Mouse (Mus musculus) lung, postnatal 0 days (tissue): ENCODE results near the gene Ppp2r5d. TPM values are rescaled to one million over a fixed set of nuclear protein-coding genes. Genes with fewer than 3 reads are reported as not detected.

Source experiments
- ATAC-seq: fragments of 200-750 bp; cut with Nextera tagmentation; 2 replicates; pipeline ENCODE4 v1.8.0; 2017; ENCODE audit warnings: moderate library complexity
- DNase-seq: peaks from one replicate; pipeline ENCODE4 v3.0.0-alpha.2; 2016; ENCODE audit warnings: low spot score
- H3K27ac ChIP-seq: fragments of 300-500 bp; sonication (generic); 2 replicates; pipeline ENCODE4 v1.5.1; 2014; ENCODE audit warnings: antibody characterized with exemption, mild to moderate bottlenecking, low read length, mixed read lengths
- H3K27me3 ChIP-seq: fragments of 300-500 bp; sonication (generic); replicated peaks from 2 replicates; pipeline ENCODE4 v1.6.1; 2014; ENCODE audit warnings: low read length, mixed read lengths; ENCODE audit not compliant: insufficient read depth
- H3K36me3 ChIP-seq: fragments of 300-500 bp; sonication (generic); 2 replicates; pipeline ENCODE4 v1.6.1; 2014; ENCODE audit warnings: low read length, mixed read lengths; ENCODE audit not compliant: insufficient read depth
- H3K4me1 ChIP-seq: fragments of 300-500 bp; sonication (generic); 2 replicates; pipeline ENCODE4 v1.6.1; 2014; ENCODE audit warnings: antibody characterized with exemption, low read depth, low read length, mixed read lengths; ENCODE audit not compliant: insufficient read depth
- H3K4me2 ChIP-seq: fragments of 300-500 bp; sonication (generic); replicated peaks from 2 replicates; pipeline ENCODE4 v1.6.1; 2014; ENCODE audit warnings: low read depth, mild to moderate bottlenecking, low read length, moderate library complexity, mixed read lengths
- H3K4me3 ChIP-seq: fragments of 300-500 bp; sonication (generic); 2 replicates; pipeline ENCODE4 v1.5.1; 2014; ENCODE audit warnings: low read depth, low read length
- H3K9ac ChIP-seq: fragments of 300-500 bp; sonication (generic); replicated peaks from 2 replicates; pipeline ENCODE4 v1.6.1; 2014; ENCODE audit warnings: low read depth, mild to moderate bottlenecking
- H3K9me3 ChIP-seq: fragments of 300-500 bp; sonication (generic); 2 replicates; pipeline ENCODE4 v1.6.1; 2016; ENCODE audit warnings: low read length, mixed read lengths
- CTCF ChIP-seq: IDR thresholded peaks from 2 replicates; pipeline ENCODE4 v1.5.1; 2016; ENCODE audit warnings: antibody characterized with exemption, mild to moderate bottlenecking
- EP300 ChIP-seq: IDR thresholded peaks from 2 replicates; pipeline ENCODE4 v1.6.1; 2016; ENCODE audit warnings: antibody characterized with exemption, mild to moderate bottlenecking, control low read depth
- WGBS: fragments of 180-500 bp; shearing (Covaris S2); extraction: QIAGEN DNeasy Blood & Tissue Kit; methylation state at CpG from one replicate; pipeline ENCODE4 v1.1.7; 2014; 5-methylcytosine and 5-hydroxymethylcytosine counted together
- polyA plus RNA-seq: library from polyadenylated mRNA; unstranded; fragments of >200 nt; fragmentation: Nextera tagmentation; extraction: Ambion mirVana; gene quantifications from 2 replicates; pipeline ENCODE4 v1.2.1, GENCODE M21; 2015

Gene Ppp2r5d
- polyA plus RNA-seq, 1 experiment from 2014 or later: 31.8 TPM

DNA sequence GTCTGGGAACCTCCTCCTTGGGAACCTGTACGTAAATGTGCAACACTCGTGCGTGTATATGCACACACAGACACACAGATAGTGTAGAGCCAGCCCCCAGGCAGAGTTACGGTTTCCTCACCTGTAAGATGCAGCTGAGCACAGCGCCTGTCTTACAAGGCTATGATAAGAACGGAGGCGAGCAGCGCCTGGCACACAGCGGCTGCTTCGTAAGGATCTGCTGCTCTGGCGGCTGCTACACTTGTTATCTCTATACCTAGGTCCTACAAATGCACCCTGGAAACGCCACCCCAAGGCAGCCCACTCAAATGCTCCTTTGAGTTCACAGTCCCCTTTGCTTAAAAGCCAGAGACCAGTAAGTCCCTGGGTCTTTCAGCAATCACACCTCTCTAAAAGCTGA is 14.2 kb downstream of the Ppp2r5d start:
- TF ChIP-seq EP300: no peak
- ATAC-seq: no peak
- 84% methylated on average over 12 of the region's 12 CpGs for WGBS
- H3K27ac ChIP-seq: no peak overlapping the region
- DNase-seq: no peak
- no peaks in the 10 kb centered on the region for H3K9me3 ChIP-seq
- no peak overlapping the region for H3K4me3 ChIP-seq
- no peaks in the 10 kb centered on the region for H3K27me3 ChIP-seq
- H3K4me1 ChIP-seq: no peaks in the 10 kb centered on the region
- H3K9ac ChIP-seq: no peak overlapping the region
- no peak overlapping the region for H3K4me2 ChIP-seq
- H3K36me3 ChIP-seq: no peaks in the 10 kb centered on the region

- no peak overlapping the region for H3K27ac ChIP-seq
- no peak overlapping the region for H3K4me2 ChIP-seq
- no peaks in the 10 kb centered on the region for H3K9me3 ChIP-seq
- peaks cover 22% of the 10 kb centered on the region; the same call in 1 of the 2 replicates for H3K36me3 ChIP-seq
- no peak for TF ChIP-seq EP300
- 90% methylated on average over 6 of the region's 6 CpGs for WGBS
- H3K4me1 ChIP-seq: peaks cover 4% of the 10 kb centered on the region; the same call in 1 of the 2 replicates
- DNase-seq: no peak
- H3K4me3 ChIP-seq: no peak overlapping the region
- ATAC-seq: no peak
- no peak overlapping the region for H3K9ac ChIP-seq
- no peaks in the 10 kb centered on the region for H3K27me3 ChIP-seq
These were observed 19.0 kb downstream of the Ppp2r5d start for GRCm38 (mm10) chr17:46685913-46686312.

- no peak for ATAC-seq
These were observed 22.1 kb downstream of the Ppp2r5d start for GRCm38 (mm10) chr17:46682654-46683389.

DNA sequence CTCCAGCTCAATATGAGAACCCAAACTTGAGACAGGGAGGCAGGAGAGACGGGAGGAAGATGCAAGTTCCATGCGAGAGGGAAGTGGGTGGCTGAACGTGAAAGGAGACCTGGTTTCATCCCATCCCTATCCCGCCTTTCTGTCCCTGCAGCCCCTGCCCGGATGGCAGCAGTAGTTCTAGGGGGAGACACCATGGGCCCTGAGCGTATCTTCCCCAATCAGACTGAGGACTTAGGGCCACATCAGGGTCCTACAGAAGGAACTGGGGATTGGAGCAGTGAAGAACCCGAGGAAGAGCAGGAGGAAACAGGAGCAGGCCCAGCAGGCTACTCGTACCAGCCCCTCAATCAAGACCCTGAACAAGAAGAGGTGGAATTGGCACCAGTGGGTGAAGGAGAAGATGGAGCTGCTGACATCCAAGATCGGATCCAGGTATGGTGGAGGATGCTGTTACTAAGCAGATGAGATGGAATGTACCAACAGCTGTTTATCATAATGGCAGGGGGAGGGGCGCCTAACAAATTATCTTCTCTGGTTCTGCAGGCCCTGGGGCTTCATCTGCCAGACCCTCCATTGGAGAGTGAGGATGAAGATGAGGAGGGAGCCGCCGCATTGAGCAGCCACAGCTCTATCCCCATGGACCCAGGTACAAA is 23.3 kb downstream of the Ppp2r5d start:
- DNase-seq (no peak), ATAC-seq (no peak)
- Histone ChIP-seq H3K9ac (peak overlapping the region; percentile 52; the same call in 1 of the 2 replicates), H3K36me3 (peaks cover 26% of the 10 kb centered on the region; the same call in 1 of the 2 replicates), H3K4me2 (peak overlapping the region; percentile 81), H3K27ac (no peak overlapping the region), H3K4me1 (peaks cover 14% of the 10 kb centered on the region; the same call in 1 of the 2 replicates), H3K9me3 (no peaks in the 10 kb centered on the region), H3K4me3 (peak overlapping the region; percentile 90), H3K27me3 (no peaks in the 10 kb centered on the region)
- WGBS: 23% methylated on average over 12 of the region's 12 CpGs
- TF ChIP-seq CTCF: no peak
- no peak for TF ChIP-seq EP300

More at GRCm38 (mm10) chr17:46682654-46683389, 22.1 kb downstream of the Ppp2r5d start:
- Histone ChIP-seq H3K9ac (no peak overlapping the region), H3K4me2 (no peak overlapping the region), H3K27me3 (no peaks in the 10 kb centered on the region), H3K4me3 (no peak overlapping the region), H3K4me1 (peaks cover 14% of the 10 kb centered on the region; the same call in 1 of the 2 replicates), H3K27ac (no peak overlapping the region), H3K9me3 (no peaks in the 10 kb centered on the region), H3K36me3 (peaks cover 22% of the 10 kb centered on the region; the same call in 1 of the 2 replicates)
- TF ChIP-seq EP300 (no peak), CTCF (no peak)
- DNase-seq: no peak
- 79% methylated on average over 16 of the region's 16 CpGs for WGBS

DNA sequence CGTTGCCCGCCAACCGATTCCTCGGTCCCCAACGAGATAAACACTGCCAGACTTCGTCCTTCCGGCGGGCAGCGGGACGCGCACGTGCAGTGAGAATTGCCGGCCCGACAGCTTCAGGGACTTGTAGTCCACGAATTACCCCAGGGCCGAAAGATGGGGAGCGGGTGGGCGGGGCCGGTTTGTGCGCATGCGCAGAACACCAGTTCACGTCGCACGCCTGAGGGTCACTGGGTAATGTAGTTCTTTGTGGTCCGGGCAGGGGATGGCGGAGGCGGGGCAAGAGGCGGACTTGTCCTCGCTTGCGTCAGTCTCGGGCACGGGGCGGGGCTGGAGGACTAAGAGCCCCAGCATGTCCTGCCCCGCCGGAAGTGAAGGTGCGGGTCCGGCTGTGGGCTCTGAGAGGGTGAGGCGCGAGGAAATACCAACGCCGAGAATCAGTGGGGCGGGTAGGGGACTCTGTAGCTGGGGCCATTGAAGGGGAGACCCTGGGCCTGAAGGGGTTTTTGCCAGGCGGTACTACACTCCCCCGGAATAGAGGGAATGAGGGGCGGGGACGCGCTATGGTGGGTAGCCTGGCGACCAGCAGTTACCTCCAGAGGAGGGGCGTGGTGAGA is 24.0 kb downstream of the Ppp2r5d start, which contains the start of gene Klhdc3:
TSS of gene Klhdc3 (minus strand) at position 155 of the 614 bp plus-strand sequence.
- H3K4me1 ChIP-seq: peaks cover 14% of the 10 kb centered on the region; the same call in 1 of the 2 replicates
- H3K36me3 ChIP-seq: peaks cover 31% of the 10 kb centered on the region; the same call in 1 of the 2 replicates
- DNase-seq (peak; percentile 99), ATAC-seq (peak; percentile 99)
- TF ChIP-seq CTCF (peak; percentile 36), EP300 (peak; percentile 31; the same call in 1 of the 2 replicates)
- H3K4me2 ChIP-seq: peak within 1 kb of the TSS; percentile 81
- H3K27ac ChIP-seq: peak within 1 kb of the TSS; percentile 89
- peak within 1 kb of the TSS; percentile 65 for H3K9ac ChIP-seq
- H3K9me3 ChIP-seq: no peaks in the 10 kb centered on the region
- peak within 1 kb of the TSS; percentile 90 for H3K4me3 ChIP-seq
- no peaks in the 10 kb centered on the region for H3K27me3 ChIP-seq
- 2% methylated on average over 48 of the region's 49 CpGs for WGBS
